Mouse (Mus musculus): ENCODE data around the gene Ren1.

DNA sequence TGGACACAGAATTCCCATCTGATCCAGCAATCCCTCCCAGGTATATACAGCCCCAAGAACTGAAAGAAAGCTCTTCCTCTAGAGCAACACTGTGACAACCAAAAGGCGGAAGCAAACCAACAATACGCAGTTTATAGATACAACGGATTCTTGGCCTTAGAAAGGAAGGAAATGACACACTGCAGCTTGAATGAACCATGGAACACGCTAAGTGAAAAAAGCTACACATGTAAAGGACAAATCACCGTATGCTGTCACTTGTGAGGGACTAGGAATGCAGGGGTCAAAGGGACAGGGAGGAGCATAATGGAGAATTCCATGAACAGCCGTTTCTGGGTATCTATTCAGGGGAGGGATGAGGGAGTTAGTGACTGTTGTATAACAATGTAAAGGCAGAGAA is 57.1 kb downstream of the Ren1 start:
- no peak for TF ChIP-seq POLR2A (IDR thresholded peaks at IDR 0.05; ENCODE audit: low read depth, low read length)
- no peak for TF ChIP-seq CTCF (conservative IDR thresholded peaks at IDR 0.05; ENCODE audit: insufficient read depth, insufficient read length, low read depth, low read length)

Measured in kidney, adult 2 months (tissue).